In genomic region chr4:69781258-69781657, GRCm38 (mm10) we compare ENCODE assay signal across 16 mouse cellular contexts.
"Had no signal": no experiment of that assay in that cellular context is flagged by ENCODE, and none has a peak within 500 bp of the region (broad histone marks: within the 10 kb centered on the region; RNA-seq: fewer than 3 reads in every experiment).

No protein-coding gene starts in this region.

- DNase-seq: kidney, adult 9 months; kidney, postnatal 36 days; layer of hippocampus, adult 9-11 months; layer of hippocampus, postnatal 36 days; liver; liver, embryonic 13.5 days; liver, postnatal 0 days; lung, postnatal 14 days; thymus, postnatal 4 days had no signal

- H3K36me3 ChIP-seq: limb, embryonic 12.5 days; liver, embryonic 13.5 days; lung, embryonic 15.5 days; neural tube, embryonic 12.5 days had no signal

- H3K27ac ChIP-seq: kidney, postnatal 0 days; limb, embryonic 12.5 days; liver, embryonic 13.5 days; lung, embryonic 15.5 days; macrophage; neural tube, embryonic 12.5 days; stomach, postnatal 0 days had no signal

- H3K9me3 ChIP-seq: limb, embryonic 12.5 days; liver, embryonic 13.5 days; lung, embryonic 15.5 days; neural tube, embryonic 12.5 days had no signal

- ATAC-seq: liver, postnatal 0 days had no signal

- H3K4me2 ChIP-seq: limb, embryonic 12.5 days; liver, embryonic 13.5 days; lung, embryonic 15.5 days; neural tube, embryonic 12.5 days had no signal

- H3K4me3 ChIP-seq: limb, embryonic 12.5 days; liver, embryonic 13.5 days; lung, embryonic 15.5 days; megakaryocyte, embryonic 14.5 days; neural tube, embryonic 12.5 days had no signal

- H3K9ac ChIP-seq: limb, embryonic 12.5 days; liver, embryonic 13.5 days; liver, postnatal 0 days; lung, embryonic 15.5 days; neural tube, embryonic 12.5 days had no signal

- H3K27me3 ChIP-seq: limb, embryonic 12.5 days; liver, embryonic 13.5 days; lung, embryonic 15.5 days; megakaryocyte, embryonic 14.5 days; neural tube, embryonic 12.5 days had no signal

- H3K4me1 ChIP-seq: limb, embryonic 12.5 days; liver, embryonic 13.5 days; lung, embryonic 15.5 days; megakaryocyte, embryonic 14.5 days; neural tube, embryonic 12.5 days had no signal
